Mouse (Mus musculus): Measurements from ENCODE around the gene Dnajc22. TPM values are rescaled to one million over a fixed set of nuclear protein-coding genes. Genes with fewer than 3 reads are reported as not detected.
"Not testable (repeated sequence)": the region's sequence is repeated elsewhere in the genome, so short reads cannot be mapped to it uniquely, and the experiment has no call there.

Gene Dnajc22
- 0.47 and 2.3 TPM in 2 replicates for polyA plus RNA-seq (2015; fragmentation: Nextera tagmentation; extraction: Ambion mirVana)

- Histone ChIP-seq H3K36me3 (no peaks in the 10 kb centered on the region), H3K27me3 (replicated peaks) (peaks cover 76% of the 10 kb centered on the region), H3K4me2 (peak within 1 kb of the TSS; percentile 92), H3K4me1 (peaks cover 45% of the 10 kb centered on the region), H3K4me3 (replicated peaks) (peak within 1 kb of the TSS; percentile 47), H3K9me3 (replicated peaks) (no peaks in the 10 kb centered on the region), H3K27ac (replicated peaks) (peak within 1 kb of the TSS; percentile 61), H3K9ac (replicated peaks) (peak within 1 kb of the TSS; percentile 61)
- 39% methylated on average over 8 of the region's 8 CpGs for WGBS
- no peak for ATAC-seq (ENCODE audit: low FRiP score)
Observed at GRCm38 (mm10) chr15:99092870-99093269, at the start of gene Dnajc22. Gene Dnajc22 (plus strand): TSS chr15:99093170.

GRCm38 (mm10) chr15:99044854-99045253 is 48.1 kb upstream of the Dnajc22 start:
- H3K9me3 ChIP-seq (replicated peaks), result no peaks in the 10 kb centered on the region
- 69% methylated on average over 3 of the region's 3 CpGs for WGBS
- no peak overlapping the region for H3K4me2 ChIP-seq
- H3K27ac ChIP-seq (replicated peaks), result no peak overlapping the region
- H3K36me3 ChIP-seq, result no peaks in the 10 kb centered on the region
- peaks cover 5% of the 10 kb centered on the region for H3K4me1 ChIP-seq
- H3K4me3 ChIP-seq (replicated peaks), result no peak overlapping the region
- 0 out of 2 replicates have a peak, but pooled peaks cover 3% of the 10 kb centered on the region for H3K27me3 ChIP-seq (replicated peaks)
- no peak for ATAC-seq (ENCODE audit: low FRiP score)
- no peak overlapping the region for H3K9ac ChIP-seq (replicated peaks)

GRCm38 (mm10) chr15:99045734-99046133 is 47.2 kb upstream of the Dnajc22 start:
- not testable (repeated sequence) for H3K36me3 ChIP-seq; H3K9me3 ChIP-seq (replicated peaks); H3K4me1 ChIP-seq; H3K27me3 ChIP-seq (replicated peaks); ATAC-seq (ENCODE audit: low FRiP score); H3K4me2 ChIP-seq; H3K27ac ChIP-seq (replicated peaks); H3K9ac ChIP-seq (replicated peaks); H3K4me3 ChIP-seq (replicated peaks)
- WGBS, result 88% methylated on average over 6 of the region's 6 CpGs

GRCm38 (mm10) chr15:99049473-99050253 is 43.3 kb upstream of the Dnajc22 start:
- H3K4me1 ChIP-seq, result peaks cover 8% of the 10 kb centered on the region; the same call in 1 of the 2 replicates
- no peak for ATAC-seq (ENCODE audit: low FRiP score)
- H3K27ac ChIP-seq (replicated peaks), result no peak overlapping the region
- H3K4me3 ChIP-seq (replicated peaks), result no peak overlapping the region
- H3K27me3 ChIP-seq (replicated peaks), result peaks cover 34% of the 10 kb centered on the region
- 33% methylated on average over 13 of the region's 13 CpGs for WGBS
- no peak overlapping the region for H3K4me2 ChIP-seq
- H3K36me3 ChIP-seq, result no peaks in the 10 kb centered on the region
- H3K9me3 ChIP-seq (replicated peaks), result no peaks in the 10 kb centered on the region
- no peak overlapping the region for H3K9ac ChIP-seq (replicated peaks)

- Histone ChIP-seq H3K4me1 (peaks cover 34% of the 10 kb centered on the region), H3K9ac (replicated peaks) (no peak overlapping the region), H3K27me3 (replicated peaks) (peaks cover 71% of the 10 kb centered on the region), H3K4me3 (replicated peaks) (no peak overlapping the region), H3K9me3 (replicated peaks) (no peaks in the 10 kb centered on the region), H3K4me2 (0 out of 2 replicates have a peak overlapping the region, but pooled peaks have one; percentile 5), H3K36me3 (no peaks in the 10 kb centered on the region), H3K27ac (replicated peaks) (no peak overlapping the region)
- ATAC-seq (ENCODE audit: low FRiP score), result no peak
- 9% methylated on average over 9 of the region's 9 CpGs for WGBS
Observed at GRCm38 (mm10) chr15:99053373-99053772, 39.6 kb upstream of the Dnajc22 start.

- Histone ChIP-seq H3K4me1 (peaks cover 34% of the 10 kb centered on the region), H3K36me3 (no peaks in the 10 kb centered on the region), H3K4me3 (replicated peaks) (peak within 1 kb of the TSS; percentile 41), H3K9ac (replicated peaks) (peak within 1 kb of the TSS; percentile 21), H3K9me3 (replicated peaks) (no peaks in the 10 kb centered on the region), H3K27ac (replicated peaks) (no peak within 1 kb of the TSS), H3K4me2 (peak within 1 kb of the TSS; percentile 81), H3K27me3 (replicated peaks) (peaks cover 83% of the 10 kb centered on the region)
- 1% methylated on average over 29 of the region's 30 CpGs for WGBS
- no peak for ATAC-seq (ENCODE audit: low FRiP score)
Observed at GRCm38 (mm10) chr15:99055040-99055439, 37.9 kb upstream of the Dnajc22 start, which contains the start of gene Prph. Gene Prph (plus strand): TSS chr15:99055174.

- Histone ChIP-seq H3K27me3 (replicated peaks) (peaks cover 84% of the 10 kb centered on the region), H3K4me2 (peak overlapping the region; percentile 81), H3K9ac (replicated peaks) (peak overlapping the region; percentile 21), H3K4me3 (replicated peaks) (peak overlapping the region; percentile 41), H3K27ac (replicated peaks) (no peak overlapping the region), H3K4me1 (peaks cover 34% of the 10 kb centered on the region), H3K36me3 (no peaks in the 10 kb centered on the region), H3K9me3 (replicated peaks) (no peaks in the 10 kb centered on the region)
- peak; percentile 57; the same call in 1 of the 2 replicates for ATAC-seq (ENCODE audit: low FRiP score)
- WGBS, result 0% methylated on average over 36 of the region's 37 CpGs
Observed at GRCm38 (mm10) chr15:99055511-99055961, 37.4 kb upstream of the Dnajc22 start.

- H3K36me3 ChIP-seq, result no peaks in the 10 kb centered on the region
- peak overlapping the region; percentile 41 for H3K4me3 ChIP-seq (replicated peaks)
- no peak overlapping the region for H3K27ac ChIP-seq (replicated peaks)
- WGBS, result 6% methylated on average over 14 of the region's 14 CpGs
- ATAC-seq (ENCODE audit: low FRiP score), result no peak
- H3K9me3 ChIP-seq (replicated peaks), result no peaks in the 10 kb centered on the region
- H3K9ac ChIP-seq (replicated peaks), result no peak overlapping the region
- H3K4me2 ChIP-seq, result peak overlapping the region; percentile 81
- H3K27me3 ChIP-seq (replicated peaks), result peaks cover 86% of the 10 kb centered on the region
- H3K4me1 ChIP-seq, result peaks cover 34% of the 10 kb centered on the region
Observed at GRCm38 (mm10) chr15:99056332-99056731, 36.6 kb upstream of the Dnajc22 start.

GRCm38 (mm10) chr15:99065557-99066165 is 27.3 kb upstream of the Dnajc22 start:
- no peak overlapping the region for H3K9ac ChIP-seq (replicated peaks)
- H3K27ac ChIP-seq (replicated peaks), result no peak overlapping the region
- no peaks in the 10 kb centered on the region for H3K9me3 ChIP-seq (replicated peaks)
- no peak for ATAC-seq (ENCODE audit: low FRiP score)
- no peak overlapping the region for H3K4me2 ChIP-seq
- H3K27me3 ChIP-seq (replicated peaks), result peaks cover 20% of the 10 kb centered on the region
- no peaks in the 10 kb centered on the region for H3K36me3 ChIP-seq
- no peak overlapping the region for H3K4me3 ChIP-seq (replicated peaks)
- no peaks in the 10 kb centered on the region for H3K4me1 ChIP-seq
- WGBS, result 83% methylated on average over 12 of the region's 12 CpGs

- no peak overlapping the region for H3K4me2 ChIP-seq
- H3K27ac ChIP-seq (replicated peaks), result no peak overlapping the region
- no peaks in the 10 kb centered on the region for H3K36me3 ChIP-seq
- H3K9me3 ChIP-seq (replicated peaks), result no peaks in the 10 kb centered on the region
- no peak overlapping the region for H3K4me3 ChIP-seq (replicated peaks)
- H3K27me3 ChIP-seq (replicated peaks), result peaks cover 7% of the 10 kb centered on the region; the same call in 1 of the 2 replicates
- no peak for ATAC-seq (ENCODE audit: low FRiP score)
- WGBS, result 89% methylated on average over 1 of the region's 1 CpGs
- H3K4me1 ChIP-seq, result peaks cover 16% of the 10 kb centered on the region
- no peak overlapping the region for H3K9ac ChIP-seq (replicated peaks)
Observed at GRCm38 (mm10) chr15:99071988-99072387, 21.0 kb upstream of the Dnajc22 start.

GRCm38 (mm10) chr15:99074019-99074599 is 18.9 kb upstream of the Dnajc22 start, which contains the start of gene Troap:
Gene Troap (plus strand): TSS chr15:99074575.
- ATAC-seq (ENCODE audit: low FRiP score), result peak; percentile 42
- Histone ChIP-seq H3K9ac (replicated peaks) (peak within 1 kb of the TSS; percentile 71), H3K9me3 (replicated peaks) (no peaks in the 10 kb centered on the region), H3K27me3 (replicated peaks) (peaks cover 7% of the 10 kb centered on the region; the same call in 1 of the 2 replicates), H3K36me3 (no peaks in the 10 kb centered on the region), H3K27ac (replicated peaks) (peak within 1 kb of the TSS; percentile 93), H3K4me1 (peaks cover 16% of the 10 kb centered on the region), H3K4me3 (replicated peaks) (peak within 1 kb of the TSS; percentile 51), H3K4me2 (peak within 1 kb of the TSS; percentile 83)
- 22% methylated on average over 9 of the region's 9 CpGs for WGBS

Data from neural tube, embryonic 15.5 days (tissue).